Mouse (Mus musculus) stomach, embryonic 15.5 days (tissue): ENCODE data around the gene Gm16405. TPM values are rescaled to one million over a fixed set of nuclear protein-coding genes. Genes with fewer than 3 reads are reported as not detected.
"Not testable (repeated sequence)": the region's sequence is repeated elsewhere in the genome, so short reads cannot be mapped to it uniquely, and the experiment has no call there.

Source experiments
- ATAC-seq: fragments of 200-750 bp; cut with Nextera tagmentation; 2 replicates; pipeline ENCODE4 v1.8.0; 2017; ENCODE audit warnings: low read depth, moderate number of reproducible peaks, moderate TSS enrichment; ENCODE audit not compliant: insufficient read depth, low FRiP score
- H3K27ac ChIP-seq: fragments of 300-500 bp; sonication (generic); 2 replicates; pipeline ENCODE4 v1.5.1; 2015; ENCODE audit warnings: mild to moderate bottlenecking, inconsistent platforms
- H3K27me3 ChIP-seq: fragments of 300-500 bp; sonication (generic); replicated peaks from 2 replicates; pipeline ENCODE4 v1.6.1; 2015; ENCODE audit warnings: inconsistent platforms
- H3K36me3 ChIP-seq: fragments of 300-500 bp; sonication (generic); 2 replicates; pipeline ENCODE4 v1.6.1; 2015; ENCODE audit warnings: inconsistent platforms
- H3K4me1 ChIP-seq: fragments of 300-500 bp; sonication (generic); 2 replicates; pipeline ENCODE4 v1.6.1; 2015; ENCODE audit warnings: inconsistent platforms
- H3K4me2 ChIP-seq: fragments of 300-500 bp; sonication (generic); 2 replicates; pipeline ENCODE4 v1.6.1; 2015; ENCODE audit warnings: mild to moderate bottlenecking, inconsistent platforms
- H3K4me3 ChIP-seq: fragments of 300-500 bp; sonication (generic); replicated peaks from 2 replicates; pipeline ENCODE4 v1.5.1; 2015; ENCODE audit warnings: inconsistent platforms
- H3K9ac ChIP-seq: fragments of 300-500 bp; sonication (generic); 2 replicates; pipeline ENCODE4 v1.6.1; 2015; ENCODE audit warnings: inconsistent platforms
- H3K9me3 ChIP-seq: fragments of 300-500 bp; sonication (generic); 2 replicates; pipeline ENCODE4 v1.6.1; 2016; ENCODE audit warnings: inconsistent platforms
- WGBS: fragments of 180-500 bp; shearing (Covaris S2); methylation state at CpG from one replicate; pipeline ENCODE4 v1.1.7; 2015; 5-methylcytosine and 5-hydroxymethylcytosine counted together
- polyA plus RNA-seq: library from polyadenylated mRNA; unstranded; fragments of >200 nt; fragmentation: Nextera tagmentation; extraction: Ambion mirVana; gene quantifications from 2 replicates; pipeline ENCODE4 v1.2.1, GENCODE M21; 2015

Gene Gm16405
- not detected in 2 replicates for polyA plus RNA-seq

DNA sequence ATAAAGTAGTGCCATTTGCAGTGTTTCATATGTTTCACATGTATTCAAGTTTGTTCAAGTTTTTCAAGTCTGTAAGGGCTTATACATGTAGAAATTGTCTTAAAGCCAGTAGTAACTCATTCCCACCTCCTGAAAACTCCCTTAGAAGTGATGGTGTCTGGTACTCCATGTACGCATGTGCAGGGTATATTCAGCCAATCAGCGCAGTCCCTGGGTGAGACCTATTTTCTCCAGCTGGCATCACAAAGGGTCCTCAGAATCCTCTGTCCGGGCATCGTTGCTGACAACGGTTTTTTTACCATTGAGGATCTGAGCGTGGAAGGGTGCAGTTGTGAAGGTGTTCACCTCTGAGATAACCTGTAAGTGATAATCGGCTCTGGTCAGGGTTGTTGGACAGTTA, at the start of gene Gm16405:
Gene Gm16405 (plus strand): TSS at position 301 of the 400 bp plus-strand sequence.
- not testable (repeated sequence) for H3K4me1 ChIP-seq, H3K27me3 ChIP-seq, H3K9ac ChIP-seq, H3K9me3 ChIP-seq, H3K27ac ChIP-seq, H3K4me3 ChIP-seq, H3K4me2 ChIP-seq, H3K36me3 ChIP-seq, ATAC-seq
- no CpG with 5 or more reads among the region's 7 CpGs for WGBS

Other genes starting within 250 kb of the Gm16405 start
- gene Gm16430, start 91.0 kb downstream of the Gm16405 start, polyA plus RNA-seq, result not detected in 2 replicates